Mouse (Mus musculus): Measurements from ENCODE around the gene Serpinb2. TPM values are rescaled to one million over a fixed set of nuclear protein-coding genes. Genes with fewer than 3 reads are reported as not detected.
A peak's percentile ranks its signal among the peaks of the same experiment; 100 is the strongest.

Serpinb2 gene
- total and polyA plus RNA-seq, 2 experiments from 2014 or later, result 0.07 to 0.22 TPM

- TF ChIP-seq CTCF (IDR thresholded peaks at IDR 0.05), result peak; percentile 72
- Histone ChIP-seq H3K36me3 (ENCODE audit: insufficient read depth, low read length) (no peaks in the 10 kb centered on the region), H3K4me1 (ENCODE audit: insufficient read depth, low read length) (no peaks in the 10 kb centered on the region), H3K9ac (replicated peaks; ENCODE audit: low read length, poor library complexity, severe bottlenecking) (no peak overlapping the region), H3K27me3 (ENCODE audit: insufficient read depth, low read length) (no peaks in the 10 kb centered on the region), H3K27ac (ENCODE audit: low read depth, low read length) (no peak overlapping the region), H3K9me3 (ENCODE audit: low read length) (no peaks in the 10 kb centered on the region), H3K4me3 (ENCODE audit: low read depth, low read length) (no peak overlapping the region), H3K4me2 (ENCODE audit: low read depth, low read length, poor library complexity, severe bottlenecking) (no peak overlapping the region)
- ATAC-seq (ENCODE audit: low FRiP score) (no peak; the same call in 1 of the 2 replicates), DNase-seq (ENCODE audit: low spot score) (peak; percentile 30)
- whole genome bisulfite sequencing, result 63% methylated on average over 1 of the region's 1 CpGs
Observed at GRCm38 (mm10) chr1:107562110-107562509, 50.9 kb downstream of the Serpinb2 start.

- TF ChIP-seq CTCF (IDR thresholded peaks at IDR 0.05), result peak; percentile 60
- no peak overlapping the region for H3K4me2 ChIP-seq (ENCODE audit: low read depth, low read length, poor library complexity, severe bottlenecking)
- no peak overlapping the region for H3K27ac ChIP-seq (ENCODE audit: low read depth, low read length)
- DNase-seq (ENCODE audit: low spot score) (peak; percentile 68), ATAC-seq (ENCODE audit: low FRiP score) (no peak)
- no peaks in the 10 kb centered on the region for H3K4me1 ChIP-seq (ENCODE audit: insufficient read depth, low read length)
- H3K4me3 ChIP-seq (ENCODE audit: low read depth, low read length), result no peak overlapping the region
- no peaks in the 10 kb centered on the region for H3K36me3 ChIP-seq (ENCODE audit: insufficient read depth, low read length)
- H3K27me3 ChIP-seq (ENCODE audit: insufficient read depth, low read length), result no peaks in the 10 kb centered on the region
- H3K9ac ChIP-seq (replicated peaks; ENCODE audit: low read length, poor library complexity, severe bottlenecking), result no peak overlapping the region
- no peaks in the 10 kb centered on the region for H3K9me3 ChIP-seq (ENCODE audit: low read length)
Observed at GRCm38 (mm10) chr1:107565644-107566043, 54.4 kb downstream of the Serpinb2 start.

GRCm38 (mm10) chr1:107576094-107576493 lies 64.9 kb downstream of the Serpinb2 start:
- Histone ChIP-seq H3K4me1 (ENCODE audit: insufficient read depth, low read length) (no peaks in the 10 kb centered on the region), H3K4me3 (ENCODE audit: low read depth, low read length) (no peak overlapping the region), H3K4me2 (ENCODE audit: low read depth, low read length, poor library complexity, severe bottlenecking) (no peak overlapping the region), H3K36me3 (ENCODE audit: insufficient read depth, low read length) (no peaks in the 10 kb centered on the region), H3K9ac (replicated peaks; ENCODE audit: low read length, poor library complexity, severe bottlenecking) (no peak overlapping the region), H3K9me3 (ENCODE audit: low read length) (no peaks in the 10 kb centered on the region), H3K27me3 (ENCODE audit: insufficient read depth, low read length) (no peaks in the 10 kb centered on the region), H3K27ac (ENCODE audit: low read depth, low read length) (no peak overlapping the region)
- no peak for ATAC-seq (ENCODE audit: low FRiP score)
- DNase-seq (ENCODE audit: low spot score), result no peak
- no peak for TF ChIP-seq CTCF (IDR thresholded peaks at IDR 0.05)
- 86% methylated on average over 2 of the region's 2 CpGs for WGBS

- 94% methylated on average over 1 of the region's 1 CpGs for WGBS
- Histone ChIP-seq H3K4me1 (ENCODE audit: insufficient read depth, low read length) (no peaks in the 10 kb centered on the region), H3K36me3 (ENCODE audit: insufficient read depth, low read length) (no peaks in the 10 kb centered on the region), H3K27ac (ENCODE audit: low read depth, low read length) (no peak overlapping the region), H3K27me3 (ENCODE audit: insufficient read depth, low read length) (no peaks in the 10 kb centered on the region), H3K9me3 (ENCODE audit: low read length) (no peaks in the 10 kb centered on the region), H3K4me2 (ENCODE audit: low read depth, low read length, poor library complexity, severe bottlenecking) (no peak overlapping the region), H3K4me3 (ENCODE audit: low read depth, low read length) (no peak overlapping the region), H3K9ac (replicated peaks; ENCODE audit: low read length, poor library complexity, severe bottlenecking) (no peak overlapping the region)
- DNase-seq (ENCODE audit: low spot score) (no peak), ATAC-seq (ENCODE audit: low FRiP score) (no peak)
- no peak for TF ChIP-seq CTCF (IDR thresholded peaks at IDR 0.05)
Observed at GRCm38 (mm10) chr1:107577514-107577913, 66.3 kb downstream of the Serpinb2 start.

- no peak overlapping the region for H3K4me3 ChIP-seq (ENCODE audit: low read depth, low read length)
- ATAC-seq (ENCODE audit: low FRiP score) (no peak), DNase-seq (ENCODE audit: low spot score) (no peak)
- no peak overlapping the region for H3K4me2 ChIP-seq (ENCODE audit: low read depth, low read length, poor library complexity, severe bottlenecking)
- H3K27me3 ChIP-seq (ENCODE audit: insufficient read depth, low read length), result no peaks in the 10 kb centered on the region
- H3K4me1 ChIP-seq (ENCODE audit: insufficient read depth, low read length), result no peaks in the 10 kb centered on the region
- H3K9ac ChIP-seq (replicated peaks; ENCODE audit: low read length, poor library complexity, severe bottlenecking), result no peak overlapping the region
- WGBS, result 91% methylated on average over 1 of the region's 1 CpGs
- no peak overlapping the region for H3K27ac ChIP-seq (ENCODE audit: low read depth, low read length)
- H3K9me3 ChIP-seq (ENCODE audit: low read length), result no peaks in the 10 kb centered on the region
- H3K36me3 ChIP-seq (ENCODE audit: insufficient read depth, low read length), result no peaks in the 10 kb centered on the region
- no peak for TF ChIP-seq CTCF (IDR thresholded peaks at IDR 0.05)
Observed at GRCm38 (mm10) chr1:107581220-107581619, 70.0 kb downstream of the Serpinb2 start.

GRCm38 (mm10) chr1:107582900-107583299 lies 71.7 kb downstream of the Serpinb2 start:
- Histone ChIP-seq H3K9me3 (ENCODE audit: low read length) (no peaks in the 10 kb centered on the region), H3K27ac (ENCODE audit: low read depth, low read length) (no peak overlapping the region), H3K4me2 (ENCODE audit: low read depth, low read length, poor library complexity, severe bottlenecking) (no peak overlapping the region), H3K4me1 (ENCODE audit: insufficient read depth, low read length) (no peaks in the 10 kb centered on the region), H3K36me3 (ENCODE audit: insufficient read depth, low read length) (no peaks in the 10 kb centered on the region), H3K27me3 (ENCODE audit: insufficient read depth, low read length) (no peaks in the 10 kb centered on the region), H3K9ac (replicated peaks; ENCODE audit: low read length, poor library complexity, severe bottlenecking) (no peak overlapping the region), H3K4me3 (ENCODE audit: low read depth, low read length) (no peak overlapping the region)
- TF ChIP-seq CTCF (IDR thresholded peaks at IDR 0.05), result no peak
- ATAC-seq (ENCODE audit: low FRiP score) (no peak), DNase-seq (ENCODE audit: low spot score) (no peak)
